Mouse (Mus musculus): ENCODE data around the gene Tbc1d4. TPM values are rescaled to one million over a fixed set of nuclear protein-coding genes. Genes with fewer than 3 reads are reported as not detected.

The Tbc1d4 gene
- polyA plus RNA-seq, 1 experiment, result 1.9 TPM

- Histone ChIP-seq H3K4me3 (ENCODE audit: insufficient read depth, poor library complexity, severe bottlenecking) (no peak overlapping the region), H3K79me3 (ENCODE audit: low read depth) (no peaks in the 10 kb centered on the region), H3ac (ENCODE audit: control insufficient read depth, insufficient read length, low read depth) (no peak overlapping the region), H3K36me3 (ENCODE audit: control insufficient read depth, insufficient read depth) (no peaks in the 10 kb centered on the region), H3K27me3 (ENCODE audit: control insufficient read depth, insufficient read depth, insufficient read length) (peaks cover 6% of the 10 kb centered on the region), H3K79me2 (ENCODE audit: control insufficient read depth, insufficient read depth) (no peaks in the 10 kb centered on the region)
- TF ChIP-seq USF1 (IDR thresholded peaks at IDR 0.05; ENCODE audit: low read depth), result no peak
- TF ChIP-seq CEBPB (IDR thresholded peaks at IDR 0.05; ENCODE audit: low read depth), result no peak
- TF ChIP-seq FOSL1 (IDR thresholded peaks at IDR 0.05; ENCODE audit: insufficient read depth, low read length, poor library complexity, severe bottlenecking), result no peak
- no peak for TF ChIP-seq CTCF (IDR thresholded peaks at IDR 0.05; ENCODE audit: control insufficient read depth, insufficient read depth, insufficient read length)
- no peak for TF ChIP-seq MYOG (IDR thresholded peaks at IDR 0.05; ENCODE audit: control insufficient read depth, extremely low read depth, insufficient read length)
- no peak for TF ChIP-seq MYOD1 (IDR thresholded peaks at IDR 0.05; ENCODE audit: control insufficient read depth, insufficient read length, low read depth)
- TF ChIP-seq MAX (IDR thresholded peaks at IDR 0.05), result no peak
Observed at GRCm38 (mm10) chr14:101617680-101618079, 8.7 kb upstream of the Tbc1d4 start.

GRCm38 (mm10) chr14:101616178-101616577, 7.2 kb upstream of the Tbc1d4 start:
- TF ChIP-seq MAX (IDR thresholded peaks at IDR 0.05) (no peak), USF1 (IDR thresholded peaks at IDR 0.05; ENCODE audit: low read depth) (no peak), FOSL1 (IDR thresholded peaks at IDR 0.05; ENCODE audit: insufficient read depth, low read length, poor library complexity, severe bottlenecking) (no peak), MYOG (IDR thresholded peaks at IDR 0.05; ENCODE audit: control insufficient read depth, extremely low read depth, insufficient read length) (no peak), CEBPB (IDR thresholded peaks at IDR 0.05; ENCODE audit: low read depth) (no peak), MYOD1 (IDR thresholded peaks at IDR 0.05; ENCODE audit: control insufficient read depth, insufficient read length, low read depth) (no peak), CTCF (IDR thresholded peaks at IDR 0.05; ENCODE audit: control insufficient read depth, insufficient read depth, insufficient read length) (no peak)
- Histone ChIP-seq H3K36me3 (ENCODE audit: control insufficient read depth, insufficient read depth) (no peaks in the 10 kb centered on the region), H3K4me3 (ENCODE audit: insufficient read depth, poor library complexity, severe bottlenecking) (no peak overlapping the region), H3K79me3 (ENCODE audit: low read depth) (no peaks in the 10 kb centered on the region), H3K79me2 (ENCODE audit: control insufficient read depth, insufficient read depth) (no peaks in the 10 kb centered on the region), H3ac (ENCODE audit: control insufficient read depth, insufficient read length, low read depth) (no peak overlapping the region), H3K27me3 (ENCODE audit: control insufficient read depth, insufficient read depth, insufficient read length) (no peaks in the 10 kb centered on the region)

GRCm38 (mm10) chr14:101613206-101613605, 4.2 kb upstream of the Tbc1d4 start:
- no peaks in the 10 kb centered on the region for H3K79me3 ChIP-seq (ENCODE audit: low read depth)
- H3ac ChIP-seq (ENCODE audit: control insufficient read depth, insufficient read length, low read depth), result no peak overlapping the region
- H3K79me2 ChIP-seq (ENCODE audit: control insufficient read depth, insufficient read depth), result no peaks in the 10 kb centered on the region
- H3K27me3 ChIP-seq (ENCODE audit: control insufficient read depth, insufficient read depth, insufficient read length), result no peaks in the 10 kb centered on the region
- H3K4me3 ChIP-seq (ENCODE audit: insufficient read depth, poor library complexity, severe bottlenecking), result no peak overlapping the region
- H3K36me3 ChIP-seq (ENCODE audit: control insufficient read depth, insufficient read depth), result no peaks in the 10 kb centered on the region
- TF ChIP-seq CTCF (IDR thresholded peaks at IDR 0.05; ENCODE audit: control insufficient read depth, insufficient read depth, insufficient read length), result no peak
- TF ChIP-seq USF1 (IDR thresholded peaks at IDR 0.05; ENCODE audit: low read depth), result no peak

- H3K79me3 ChIP-seq (ENCODE audit: low read depth), result no peaks in the 10 kb centered on the region
- H3ac ChIP-seq (ENCODE audit: control insufficient read depth, insufficient read length, low read depth), result no peak overlapping the region
- no peaks in the 10 kb centered on the region for H3K27me3 ChIP-seq (ENCODE audit: control insufficient read depth, insufficient read depth, insufficient read length)
- no peaks in the 10 kb centered on the region for H3K36me3 ChIP-seq (ENCODE audit: control insufficient read depth, insufficient read depth)
- no peak for TF ChIP-seq MYOD1 (IDR thresholded peaks at IDR 0.05; ENCODE audit: control insufficient read depth, insufficient read length, low read depth)
- TF ChIP-seq CTCF (IDR thresholded peaks at IDR 0.05; ENCODE audit: control insufficient read depth, insufficient read depth, insufficient read length), result no peak
- TF ChIP-seq MYOG (IDR thresholded peaks at IDR 0.05; ENCODE audit: control insufficient read depth, extremely low read depth, insufficient read length), result no peak
- no peak for TF ChIP-seq FOSL1 (IDR thresholded peaks at IDR 0.05; ENCODE audit: insufficient read depth, low read length, poor library complexity, severe bottlenecking)
- TF ChIP-seq USF1 (IDR thresholded peaks at IDR 0.05; ENCODE audit: low read depth), result no peak
- peaks cover 6% of the 10 kb centered on the region for H3K79me2 ChIP-seq (ENCODE audit: control insufficient read depth, insufficient read depth)
- H3K4me3 ChIP-seq (ENCODE audit: insufficient read depth, poor library complexity, severe bottlenecking), result no peak overlapping the region
Observed at GRCm38 (mm10) chr14:101610701-101611100, 1.7 kb upstream of the Tbc1d4 start.

GRCm38 (mm10) chr14:101607631-101608518, 1.1 kb downstream of the Tbc1d4 start:
- TF ChIP-seq FOSL1 (IDR thresholded peaks at IDR 0.05; ENCODE audit: insufficient read depth, low read length, poor library complexity, severe bottlenecking) (no peak), MAX (IDR thresholded peaks at IDR 0.05) (no peak), MYOG (IDR thresholded peaks at IDR 0.05; ENCODE audit: control insufficient read depth, extremely low read depth, insufficient read length) (no peak), CTCF (IDR thresholded peaks at IDR 0.05; ENCODE audit: control insufficient read depth, insufficient read depth, insufficient read length) (no peak), CEBPB (IDR thresholded peaks at IDR 0.05; ENCODE audit: low read depth) (no peak), USF1 (IDR thresholded peaks at IDR 0.05; ENCODE audit: low read depth) (no peak), MYOD1 (IDR thresholded peaks at IDR 0.05; ENCODE audit: control insufficient read depth, insufficient read length, low read depth) (no peak)
- H3ac ChIP-seq (ENCODE audit: control insufficient read depth, insufficient read length, low read depth), result peak overlapping the region; percentile 69
- no peaks in the 10 kb centered on the region for H3K36me3 ChIP-seq (ENCODE audit: control insufficient read depth, insufficient read depth)
- H3K4me3 ChIP-seq (ENCODE audit: insufficient read depth, poor library complexity, severe bottlenecking), result peak overlapping the region; percentile 51
- H3K79me3 ChIP-seq (ENCODE audit: low read depth), result no peaks in the 10 kb centered on the region
- peaks cover 6% of the 10 kb centered on the region for H3K79me2 ChIP-seq (ENCODE audit: control insufficient read depth, insufficient read depth)
- H3K27me3 ChIP-seq (ENCODE audit: control insufficient read depth, insufficient read depth, insufficient read length), result no peaks in the 10 kb centered on the region

Data from C2C12 (cell line).